Mouse (Mus musculus) left cerebral cortex, adult 2 months (tissue): ENCODE data around the gene Chpf2. TPM values are rescaled to one million over a fixed set of nuclear protein-coding genes. Genes with fewer than 3 reads are reported as not detected.
"Not testable (repeated sequence)": the region's sequence is repeated elsewhere in the genome, so short reads cannot be mapped to it uniquely, and the experiment has no call there.

Source experiments
- DNase-seq, 2 experiments: peaks; one replicate each; pipeline ENCODE4 v3.0.0; 2021 to 2022; ENCODE audit warnings: low spot score in 2 of 2, mixed read lengths in 1 of 2; ENCODE audit errors: extremely low spot score in 1 of 2
- H3K27ac ChIP-seq: fragments of 200-600 bp; 2 replicates; pipeline ENCODE4 v1.8.1; 2022
- H3K4me3 ChIP-seq: fragments of 200-600 bp; 2 replicates; pipeline ENCODE4 v1.8.1; 2022
- CTCF ChIP-seq: fragments of 200-600 bp; IDR thresholded peaks from 2 replicates; pipeline ENCODE4 v1.8.1; 2022; ENCODE audit warnings: antibody characterized with exemption, mild to moderate bottlenecking, moderate library complexity
- intact Hi-C: fragments of 180-260 bp; cut with DNase I; formaldehyde crosslinking; loops from one replicate; pipeline ENCODE4 v1.15.1; 2025
- long read RNA-seq, 2 experiments: library from polyadenylated mRNA; stranded (forward); transcript quantifications; one replicate each; pipeline ENCODE4 v2.0.0; 2021; ENCODE audit warnings: borderline mapping rate in 2 of 2
- total RNA-seq, 2 experiments: library from RNA; stranded (reverse); gene quantifications; 2 replicates each; pipeline ENCODE4 v1.2.3; 2021

The Chpf2 gene
- 10 to 100 TPM; 72.6 to 78.4 TPM for total RNA-seq
- long read RNA-seq, experiment 1, full-length matches to known transcripts = 48 of 71 reads
- long read RNA-seq, experiment 1, partial matches to known transcripts = 4 of 71 reads
- long read RNA-seq, experiment 1, other reads (novel, unspliced or antisense) = 19 of 71 reads
- long read RNA-seq, experiment 2, full-length matches to known transcripts = 19 of 54 reads
- long read RNA-seq, experiment 2, partial matches to known transcripts = 18 of 54 reads
- long read RNA-seq, experiment 2, other reads (novel, unspliced or antisense) = 17 of 54 reads

DNA sequence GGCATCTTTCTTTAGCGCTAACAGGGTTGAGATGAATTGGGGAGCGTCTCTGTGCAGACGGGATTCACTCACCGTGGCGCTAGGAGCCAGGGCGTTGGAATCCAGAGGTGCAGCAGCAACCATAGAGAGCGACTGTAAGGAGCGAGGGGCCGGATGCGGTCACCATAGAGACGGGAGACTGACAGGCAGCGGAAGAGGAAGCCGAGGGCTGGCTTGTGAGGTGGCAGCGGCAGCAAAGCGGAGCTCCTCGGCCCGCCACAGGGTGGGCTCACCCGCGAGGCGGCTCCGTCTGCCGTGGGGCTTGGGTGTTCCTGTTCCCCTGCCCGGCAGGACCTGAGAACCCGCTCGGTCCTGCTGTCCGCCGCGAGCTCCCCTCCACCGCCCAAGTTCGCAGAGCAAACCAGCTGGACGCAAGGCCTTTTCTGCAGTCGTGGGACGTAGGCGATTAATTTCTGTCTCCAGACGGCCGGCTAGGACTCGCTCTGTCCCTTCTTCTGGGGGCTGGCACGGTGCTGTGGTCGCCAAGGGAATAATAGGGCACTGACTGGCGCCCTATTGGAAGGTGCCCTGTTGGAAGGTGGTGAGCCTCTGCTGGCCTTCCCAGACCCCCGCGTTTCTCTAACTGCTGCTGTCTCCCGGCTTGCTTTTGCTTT is at the start of gene Chpf2:
TSS of gene Chpf2 (plus strand) at position 195 of the 653 bp plus-strand sequence.
- Histone ChIP-seq H3K4me3 (peak within 1 kb of the TSS; percentile 80), H3K27ac (peak within 1 kb of the TSS; percentile 95)
- peak; percentile 78 to 84 for DNase-seq
- intact Hi-C loops = loop anchor here (1.0 to 5.0 kb wide), 2 partner anchors 10 to 104 kb away; no protein-coding TSS in a partner anchor
- TF ChIP-seq CTCF = no peak; the same call in 1 of the 2 replicates

- H3K4me3 ChIP-seq = no peak overlapping the region
- no peak overlapping the region for H3K27ac ChIP-seq
- intact Hi-C loops = no loop called here
- DNase-seq = no peak
- no peak for TF ChIP-seq CTCF
These were observed 48.9 kb upstream of the Chpf2 start for GRCm38 (mm10) chr5:24537618-24538017.

DNA sequence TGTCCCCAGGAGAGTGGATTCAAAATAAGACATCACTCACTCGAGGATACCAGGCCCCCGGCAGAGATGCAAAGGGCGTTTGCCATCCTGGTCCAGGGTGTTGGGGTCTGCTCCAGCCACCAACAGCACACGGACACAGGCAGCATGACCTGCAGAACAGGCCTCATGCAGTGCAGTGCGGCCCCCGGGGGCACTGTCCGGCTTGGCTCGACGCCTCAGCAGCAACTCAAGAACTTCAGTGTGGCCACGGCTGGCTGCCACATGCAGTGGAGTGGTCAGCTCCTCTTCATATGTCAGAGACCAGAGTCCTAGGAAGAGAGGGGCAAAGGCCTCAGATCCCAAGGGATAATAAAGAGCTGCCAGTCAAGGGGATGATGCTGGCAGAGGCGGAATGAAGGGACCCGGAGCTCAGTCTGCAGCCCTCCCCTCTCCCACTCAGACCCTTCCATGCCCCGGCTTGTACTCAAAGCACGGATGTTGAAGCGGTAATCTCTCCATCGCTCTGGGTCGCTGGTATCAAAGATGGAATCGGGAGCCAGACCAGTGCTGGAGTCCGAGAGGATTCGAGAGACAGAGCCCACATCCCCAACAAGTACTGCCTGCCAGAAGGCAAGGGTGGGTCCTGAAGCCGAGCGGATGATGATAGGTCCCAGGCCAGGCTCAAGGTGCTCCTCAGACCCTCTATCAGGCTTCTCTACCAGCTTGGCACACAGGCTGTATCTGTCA is 46.8 kb upstream of the Chpf2 start:
- no peak for TF ChIP-seq CTCF
- no peak overlapping the region for H3K4me3 ChIP-seq
- no peak for DNase-seq
- no peak overlapping the region for H3K27ac ChIP-seq
- intact Hi-C loops = no loop called here

GRCm38 (mm10) chr5:24540387-24541143 is 46.0 kb upstream of the Chpf2 start, which contains the start of gene Asb10:
Gene Asb10, minus strand, starts transcription at chr5:24540978.
- Histone ChIP-seq H3K4me3 (no peak within 1 kb of the TSS), H3K27ac (no peak within 1 kb of the TSS)
- intact Hi-C loops = no loop called here
- TF ChIP-seq CTCF = no peak
- DNase-seq = peak; percentile 28 to 35

- no peak for TF ChIP-seq CTCF
- H3K4me3 ChIP-seq = no peak overlapping the region
- intact Hi-C loops = no loop called here
- DNase-seq = no peak
- H3K27ac ChIP-seq = no peak overlapping the region
These were observed 45.4 kb upstream of the Chpf2 start for GRCm38 (mm10) chr5:24541144-24541569.

DNA sequence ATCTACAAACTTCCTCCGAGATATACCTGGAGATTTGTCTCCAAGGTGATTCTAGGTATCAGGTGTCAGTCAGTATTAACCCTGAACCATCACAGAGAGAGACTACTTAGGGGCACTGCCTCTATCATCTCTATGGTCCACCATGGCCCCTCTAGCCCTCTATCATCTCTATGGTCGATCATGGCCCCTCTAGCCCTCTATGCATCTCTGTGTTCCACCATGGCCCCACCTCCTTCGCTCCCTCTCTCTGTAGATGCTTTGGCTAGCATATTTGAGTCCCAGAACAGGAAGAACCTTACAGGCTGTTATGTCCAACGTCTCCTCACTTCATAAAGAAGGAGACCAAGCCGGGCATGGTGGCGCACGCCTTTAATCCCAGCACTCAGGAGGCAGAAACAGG is 43.9 kb upstream of the Chpf2 start:
- intact Hi-C loops = no loop called here

DNA sequence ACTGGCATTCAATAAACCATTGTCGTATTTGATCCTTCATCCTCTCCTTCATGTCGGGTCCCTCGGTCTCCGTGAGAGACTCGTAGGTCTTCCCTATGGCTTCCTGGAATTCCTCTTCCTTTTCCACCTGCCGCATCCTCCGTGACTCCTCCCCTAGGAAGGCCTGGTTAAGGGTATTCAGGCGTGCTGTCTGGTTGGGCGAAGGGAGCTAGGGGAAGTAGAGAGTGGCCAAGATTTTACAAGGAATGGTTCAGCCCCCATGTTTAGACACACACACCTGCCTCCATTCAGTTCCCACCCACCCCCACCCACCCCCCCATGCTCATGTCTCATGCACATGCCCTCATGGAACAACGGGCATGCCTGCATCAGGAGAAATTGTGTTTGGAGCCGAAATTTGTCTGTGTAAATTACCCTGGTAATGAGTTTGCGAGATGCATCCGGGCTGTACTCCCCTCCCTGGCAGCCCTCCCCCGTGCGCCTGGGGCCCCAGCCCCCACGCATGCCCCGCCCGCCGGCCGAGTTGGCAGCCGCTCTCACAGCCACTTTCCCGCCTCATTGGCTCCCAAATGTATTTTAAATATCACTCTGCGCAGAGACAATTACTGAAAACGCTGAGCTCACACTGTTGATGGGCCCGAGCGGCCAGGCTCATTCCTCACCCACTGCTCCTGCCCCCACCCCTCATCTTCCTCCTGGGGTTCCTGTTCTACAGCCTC is 35.8 kb upstream of the Chpf2 start:
- intact Hi-C loops = no loop called here
- Histone ChIP-seq H3K4me3 (no peak overlapping the region), H3K27ac (no peak overlapping the region)
- peak; percentile 64 to 70 for DNase-seq
- no peak for TF ChIP-seq CTCF

More for the DNA sequence above, 43.9 kb upstream of the Chpf2 start:
- H3K27ac ChIP-seq = no peak overlapping the region
- no peak overlapping the region for H3K4me3 ChIP-seq
- DNase-seq = no peak
- no peak for TF ChIP-seq CTCF

DNA sequence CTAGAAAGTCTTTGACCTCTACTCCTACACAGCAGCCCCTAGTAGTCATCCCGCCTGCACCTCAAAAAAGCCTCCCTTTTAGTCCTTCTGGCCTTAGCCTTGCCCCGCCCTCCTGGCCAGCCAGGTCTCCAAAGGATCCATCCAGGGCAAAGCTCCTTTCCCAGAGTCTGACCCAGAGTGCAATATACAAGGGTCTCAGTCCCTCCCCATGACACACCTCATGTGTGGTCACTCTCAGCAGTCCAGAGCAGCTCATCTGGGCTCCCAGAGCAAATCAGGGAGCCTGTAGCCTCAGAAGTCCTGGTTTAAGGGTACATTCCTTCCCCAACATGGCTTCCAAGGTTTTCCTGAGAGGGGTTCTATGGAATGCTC is 35.2 kb upstream of the Chpf2 start:
- TF ChIP-seq CTCF = no peak
- no peak for DNase-seq
- Histone ChIP-seq H3K4me3 (no peak overlapping the region), H3K27ac (no peak overlapping the region)
- intact Hi-C loops = no loop called here

DNA sequence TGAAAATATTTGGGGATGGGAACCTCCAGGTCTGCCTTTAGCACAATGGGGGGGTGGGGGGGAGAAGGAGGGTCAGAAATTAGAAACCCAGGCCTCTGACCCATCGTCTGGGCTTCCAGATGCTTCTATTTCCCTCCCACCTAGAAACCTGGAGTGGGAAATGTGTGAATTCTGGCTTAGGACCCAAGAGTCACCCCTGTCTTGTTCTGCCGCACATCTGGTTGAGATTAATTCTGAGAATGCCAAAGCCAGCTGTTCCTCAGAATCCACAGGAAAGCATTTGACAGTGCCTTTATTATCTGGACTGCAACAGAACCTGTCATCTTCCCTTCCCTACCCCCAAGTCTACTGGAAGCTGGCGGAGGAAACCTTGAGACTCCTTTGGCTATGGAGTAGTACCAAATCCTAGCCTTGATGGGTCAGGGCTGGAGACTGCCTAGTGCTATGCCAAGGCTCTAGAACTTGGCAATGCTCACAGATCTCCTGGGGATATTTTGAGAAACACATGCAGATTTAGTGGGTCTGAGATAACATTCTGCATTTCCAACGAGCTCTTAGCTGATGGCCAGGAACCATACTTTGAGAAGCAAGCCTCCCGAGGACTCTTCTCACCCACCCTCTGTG is 32.8 kb upstream of the Chpf2 start:
- intact Hi-C loops = no loop called here
- H3K4me3 ChIP-seq = no peak overlapping the region
- no peak for DNase-seq
- H3K27ac ChIP-seq = no peak overlapping the region
- TF ChIP-seq CTCF = no peak

DNA sequence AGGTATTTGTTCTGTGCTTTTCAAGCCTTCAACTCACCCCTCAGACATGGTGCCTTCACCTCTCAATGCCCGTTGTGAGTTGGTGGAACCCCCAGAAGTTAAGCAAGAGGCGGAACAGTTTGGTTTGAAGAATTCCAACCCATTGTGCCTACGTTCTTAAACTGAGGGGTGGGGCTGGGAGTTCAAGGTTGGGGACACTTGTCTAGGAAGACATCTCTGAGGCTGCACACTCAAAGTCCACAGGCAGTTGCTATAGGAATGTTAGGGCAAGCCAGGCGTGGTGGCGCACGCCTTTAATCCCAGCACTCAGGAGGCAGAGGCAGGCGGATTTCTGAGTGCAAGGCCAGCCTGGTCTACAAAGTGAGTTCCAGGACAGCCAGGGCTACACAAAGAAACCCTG is 31.2 kb upstream of the Chpf2 start:
- H3K4me3 ChIP-seq, DNase-seq, H3K27ac ChIP-seq, intact Hi-C loops: not testable (repeated sequence)

DNA sequence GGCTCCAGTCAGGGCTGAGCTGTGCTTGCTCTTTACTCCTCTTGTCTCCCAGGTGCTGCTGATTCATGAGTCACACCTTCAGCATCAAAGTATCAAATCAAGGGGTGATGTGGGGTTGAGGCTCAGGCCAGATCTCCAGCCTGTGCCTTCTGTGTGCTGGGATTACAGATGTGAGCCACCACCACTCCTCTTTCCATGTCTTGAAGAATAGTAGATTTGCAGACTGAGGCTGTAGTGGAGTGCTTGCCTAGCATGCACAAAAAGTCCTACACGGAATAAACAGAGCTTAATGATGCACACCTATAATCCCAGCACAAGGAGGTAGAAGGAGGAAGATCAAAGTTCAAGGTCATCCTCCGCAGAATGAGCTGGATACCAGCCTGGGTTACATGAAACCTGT is 29.8 kb upstream of the Chpf2 start, which contains the start of gene 4931409K22Rik:
TSS of gene 4931409K22Rik (minus strand) at position 101 of the 400 bp plus-strand sequence.
- intact Hi-C loops = no loop called here
- Histone ChIP-seq H3K4me3 (no peak within 1 kb of the TSS), H3K27ac (no peak within 1 kb of the TSS)
- TF ChIP-seq CTCF = no peak
- no peak for DNase-seq
